Mouse (Mus musculus): ENCODE results near the gene Ipo4.

Gene Ipo4

GRCm38 (mm10) chr14:55635523-55636007 is at the start of gene Ipo4:
TSS of gene Ipo4 (minus strand) at chr14:55635957.
- in situ Hi-C loops (cut with MboI; ENCODE audit: low sequenced_read_pairs) = no loop called here

GRCm38 (mm10) chr14:55682118-55682493 is 46.3 kb upstream of the Ipo4 start:
- in situ Hi-C loops (cut with MboI; ENCODE audit: low sequenced_read_pairs) = loop anchor here (10.0 kb wide), 1 partner anchor 73 kb away; the partner anchor contains the start of gene Cideb

GRCm38 (mm10) chr14:55681160-55682117 is 45.7 kb upstream of the Ipo4 start, which contains the start of gene Tinf2:
TSS of gene Tinf2 (minus strand) at chr14:55681820.
- in situ Hi-C loops (cut with MboI; ENCODE audit: low sequenced_read_pairs) = loop anchor here (10.0 kb wide), 1 partner anchor 73 kb away; the partner anchor contains the start of gene Cideb

- in situ Hi-C loops (cut with MboI; ENCODE audit: low sequenced_read_pairs) = no loop called here
These were observed 41.9 kb upstream of the Ipo4 start for GRCm38 (mm10) chr14:55677615-55678014.

GRCm38 (mm10) chr14:55672741-55673060 is 36.9 kb upstream of the Ipo4 start:
- in situ Hi-C loops (cut with MboI; ENCODE audit: low sequenced_read_pairs) = no loop called here

- in situ Hi-C loops (cut with MboI; ENCODE audit: low sequenced_read_pairs) = no loop called here
These were observed 36.3 kb upstream of the Ipo4 start, which contains the start of the genes Gmpr2 and Nedd8 for GRCm38 (mm10) chr14:55671833-55672740. TSS of gene Gmpr2 (plus strand) at chr14:55671941. TSS of gene Nedd8 (minus strand) at chr14:55672124.

GRCm38 (mm10) chr14:55671486-55671832 is 35.7 kb upstream of the Ipo4 start:
- in situ Hi-C loops (cut with MboI; ENCODE audit: low sequenced_read_pairs) = no loop called here

GRCm38 (mm10) chr14:55660636-55661035 is 24.9 kb upstream of the Ipo4 start:
- in situ Hi-C loops (cut with MboI; ENCODE audit: low sequenced_read_pairs) = no loop called here

- in situ Hi-C loops (cut with MboI; ENCODE audit: low sequenced_read_pairs) = no loop called here
These were observed 24.3 kb upstream of the Ipo4 start, which contains the start of gene Mdp1 for GRCm38 (mm10) chr14:55659960-55660573. TSS of gene Mdp1 (minus strand) at chr14:55660508.

GRCm38 (mm10) chr14:55658011-55658410 is 22.3 kb upstream of the Ipo4 start:
- in situ Hi-C loops (cut with MboI; ENCODE audit: low sequenced_read_pairs) = no loop called here

GRCm38 (mm10) chr14:55656935-55657334 is 21.2 kb upstream of the Ipo4 start:
- in situ Hi-C loops (cut with MboI; ENCODE audit: low sequenced_read_pairs) = no loop called here

- in situ Hi-C loops (cut with MboI; ENCODE audit: low sequenced_read_pairs) = no loop called here
These were observed 15.8 kb upstream of the Ipo4 start for GRCm38 (mm10) chr14:55651528-55651927.

GRCm38 (mm10) chr14:55649884-55650283 is 14.1 kb upstream of the Ipo4 start, which contains the start of gene Tssk4:
TSS of gene Tssk4 (plus strand) at chr14:55650184.
- in situ Hi-C loops (cut with MboI; ENCODE audit: low sequenced_read_pairs) = no loop called here

GRCm38 (mm10) chr14:55644261-55644888 is 8.6 kb upstream of the Ipo4 start:
- in situ Hi-C loops (cut with MboI; ENCODE audit: low sequenced_read_pairs) = no loop called here

GRCm38 (mm10) chr14:55643060-55643907 is 7.5 kb upstream of the Ipo4 start, which contains the start of gene Tm9sf1:
TSS of gene Tm9sf1 (minus strand) at chr14:55643806.
- in situ Hi-C loops (cut with MboI; ENCODE audit: low sequenced_read_pairs) = no loop called here

GRCm38 (mm10) chr14:55642679-55643059 is 6.9 kb upstream of the Ipo4 start:
- in situ Hi-C loops (cut with MboI; ENCODE audit: low sequenced_read_pairs) = no loop called here

GRCm38 (mm10) chr14:55641291-55641690 is 5.5 kb upstream of the Ipo4 start:
- in situ Hi-C loops (cut with MboI; ENCODE audit: low sequenced_read_pairs) = no loop called here

- in situ Hi-C loops (cut with MboI; ENCODE audit: low sequenced_read_pairs) = no loop called here
These were observed 5.1 kb upstream of the Ipo4 start for GRCm38 (mm10) chr14:55640816-55641215.

- in situ Hi-C loops (cut with MboI; ENCODE audit: low sequenced_read_pairs) = no loop called here
These were observed 2.0 kb upstream of the Ipo4 start, which contains the start of gene Gm49378 for GRCm38 (mm10) chr14:55637795-55638194. TSS of gene Gm49378 (minus strand) at chr14:55637895.

Data from CH12F3 (cell line).